Mouse (Mus musculus) lung, adult 2 months (tissue): Measurements from ENCODE around the gene Samd4. TPM values are rescaled to one million over a fixed set of nuclear protein-coding genes. Genes with fewer than 3 reads are reported as not detected.

Experiments
- DNase-seq: peaks from one replicate; pipeline ENCODE4 v3.0.0; 2022
- H3K4me1 ChIP-seq: fragments of 200-500 bp; 2 replicates; pipeline ENCODE4 v1.6.1; 2011; ENCODE audit warnings: low read length; ENCODE audit not compliant: control insufficient read depth, insufficient read depth
- H3K4me3 ChIP-seq: fragments of 200-500 bp; replicated peaks from 2 replicates; pipeline ENCODE3; 2011; ENCODE audit warnings: low read depth, mild to moderate bottlenecking, control low read depth, low read length; ENCODE audit errors: extremely low read depth
- CTCF ChIP-seq: fragments of 200-500 bp; IDR thresholded peaks from 2 replicates; pipeline ENCODE4 v1.5.1; 2011; ENCODE audit warnings: mild to moderate bottlenecking, low read length, control low read depth; ENCODE audit not compliant: insufficient read depth
- POLR2A ChIP-seq: fragments of 200-500 bp; IDR thresholded peaks from 2 replicates; pipeline ENCODE4 v1.6.1; 2011; ENCODE audit warnings: low read depth, mild to moderate bottlenecking, control low read depth, low read length, borderline replicate concordance; ENCODE audit errors: extremely low read depth
- WGBS: fragments of 180-500 bp; shearing (Covaris S2); methylation state at CpG from one replicate; pipeline ENCODE4 v1.1.7; 2018; 5-methylcytosine and 5-hydroxymethylcytosine counted together
- polyA plus RNA-seq: library from polyadenylated mRNA; depleted of rRNA; stranded (reverse); fragments of >200 nt; gene quantifications from 2 replicates; pipeline ENCODE4 v1.2.3, GENCODE M21; 2012

The Samd4 gene
- polyA plus RNA-seq, 1 experiment = 28.4 TPM

- Histone ChIP-seq H3K4me1 (no peaks in the 10 kb centered on the region), H3K4me3 (no peak overlapping the region)
- TF ChIP-seq POLR2A (no peak), CTCF (no peak)
- WGBS = 89% methylated on average over 7 of the region's 7 CpGs
- no peak for DNase-seq
Observed at GRCm38 (mm10) chr14:47079911-47080310, 197.3 kb downstream of the Samd4 start.

DNA sequence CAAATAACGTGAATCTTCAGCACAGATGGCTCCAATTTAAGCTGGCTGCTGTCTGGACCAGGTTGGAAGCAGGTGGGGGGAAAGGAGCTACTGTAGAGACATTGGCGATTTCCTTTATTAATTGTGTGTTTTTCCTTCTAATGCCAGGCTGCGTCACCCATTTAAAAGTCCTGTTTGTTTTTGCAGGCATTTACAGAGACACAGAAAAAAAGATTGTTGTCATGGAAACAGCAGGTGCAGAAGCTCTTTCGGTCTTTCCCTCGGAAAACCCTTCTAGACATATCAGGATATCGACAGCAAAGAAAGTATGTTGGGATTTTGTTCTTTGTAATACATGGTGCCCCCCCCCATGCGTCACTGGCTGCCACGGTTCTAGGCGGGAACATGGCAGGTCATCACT, 200.7 kb downstream of the Samd4 start:
- TF ChIP-seq CTCF (no peak), POLR2A (no peak)
- 0 out of 2 replicates have a peak, but pooled peaks cover 3% of the 10 kb centered on the region for H3K4me1 ChIP-seq
- 82% methylated on average over 9 of the region's 9 CpGs for WGBS

GRCm38 (mm10) chr14:47083838-47084237, 201.2 kb downstream of the Samd4 start:
- no peak overlapping the region for H3K4me3 ChIP-seq
- 72% methylated on average over 6 of the region's 6 CpGs for WGBS
- no peak for DNase-seq

More for the DNA sequence above, 200.7 kb downstream of the Samd4 start:
- DNase-seq = no peak
- no peak overlapping the region for H3K4me3 ChIP-seq

GRCm38 (mm10) chr14:47084686-47085085, 202.0 kb downstream of the Samd4 start:
- 91% methylated on average over 2 of the region's 2 CpGs for WGBS
- Histone ChIP-seq H3K4me1 (0 out of 2 replicates have a peak, but pooled peaks cover 3% of the 10 kb centered on the region), H3K4me3 (no peak overlapping the region)
- TF ChIP-seq CTCF = no peak
- no peak for DNase-seq

More at GRCm38 (mm10) chr14:47083838-47084237, 201.2 kb downstream of the Samd4 start:
- TF ChIP-seq CTCF = no peak
- no peak for TF ChIP-seq POLR2A
- 0 out of 2 replicates have a peak, but pooled peaks cover 3% of the 10 kb centered on the region for H3K4me1 ChIP-seq

- H3K4me1 ChIP-seq = 0 out of 2 replicates have a peak, but pooled peaks cover 3% of the 10 kb centered on the region
- DNase-seq = no peak
- no peak overlapping the region for H3K4me3 ChIP-seq
- no peak for TF ChIP-seq CTCF
- no peak for TF ChIP-seq POLR2A
- 53% methylated on average over 3 of the region's 3 CpGs for WGBS
Observed at GRCm38 (mm10) chr14:47086123-47086522, 203.5 kb downstream of the Samd4 start.

- 4% methylated on average over 16 of the region's 16 CpGs for WGBS
- no peak overlapping the region for H3K4me3 ChIP-seq
- DNase-seq = peak; percentile 60
- 0 out of 2 replicates have a peak, but pooled peaks cover 3% of the 10 kb centered on the region for H3K4me1 ChIP-seq
- TF ChIP-seq CTCF = peak; percentile 83
- no peak for TF ChIP-seq POLR2A
Observed at GRCm38 (mm10) chr14:47086743-47087142, 204.1 kb downstream of the Samd4 start.

DNA sequence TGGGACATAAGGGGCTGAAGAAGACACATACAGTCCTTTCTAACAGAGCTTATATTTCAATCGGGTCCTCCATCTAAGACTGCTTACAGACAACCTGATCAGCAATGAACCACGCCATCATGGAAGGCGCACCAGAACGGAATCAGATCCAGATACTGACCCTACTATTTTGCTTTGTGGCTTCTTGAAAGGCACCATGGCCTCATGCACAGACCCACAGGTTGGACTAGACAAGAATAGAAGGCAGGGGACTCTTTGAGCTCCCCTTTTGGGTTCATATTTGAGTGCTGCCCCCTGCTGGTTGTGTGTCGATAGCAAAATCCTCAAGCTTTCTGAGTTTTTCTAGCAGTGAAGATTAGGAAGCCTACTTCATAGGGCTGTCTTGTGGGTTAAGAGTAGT, 204.5 kb downstream of the Samd4 start:
- DNase-seq = peak; percentile 77
- Histone ChIP-seq H3K4me3 (no peak overlapping the region), H3K4me1 (0 out of 2 replicates have a peak, but pooled peaks cover 3% of the 10 kb centered on the region)
- no peak for TF ChIP-seq POLR2A
- TF ChIP-seq CTCF = peak; percentile 13; the same call in 1 of the 2 replicates
- WGBS = 26% methylated on average over 5 of the region's 5 CpGs

DNA sequence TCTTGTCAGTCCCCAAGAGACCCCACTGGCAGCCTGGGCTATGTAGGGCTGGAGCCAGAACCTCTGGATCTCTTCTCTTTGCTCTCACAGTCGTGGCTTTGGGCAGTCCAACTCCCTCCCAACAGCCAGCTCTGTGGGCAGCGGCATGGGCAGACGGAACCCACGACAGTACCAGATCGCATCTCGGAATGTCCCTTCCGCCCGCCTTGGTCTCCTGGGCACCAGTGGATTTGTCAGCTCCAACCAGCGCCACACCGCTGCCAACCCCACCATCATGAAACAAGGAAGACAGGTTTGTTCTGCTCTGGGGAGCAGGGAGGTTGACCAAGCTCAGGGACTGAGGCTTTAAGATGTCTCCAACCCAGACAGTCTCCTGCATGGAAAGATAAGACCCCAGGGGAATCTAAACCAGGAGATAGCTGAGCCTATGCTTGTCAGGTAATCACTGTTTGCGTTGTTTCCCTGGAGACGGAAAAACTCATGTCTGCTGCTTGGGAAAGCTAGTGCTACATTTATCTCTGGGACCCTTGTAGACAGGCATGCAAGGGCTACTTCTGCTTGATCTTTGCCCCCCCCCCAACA, 205.1 kb downstream of the Samd4 start:
- Histone ChIP-seq H3K4me3 (no peak overlapping the region), H3K4me1 (0 out of 2 replicates have a peak, but pooled peaks cover 3% of the 10 kb centered on the region)
- no peak for DNase-seq
- 84% methylated on average over 12 of the region's 12 CpGs for WGBS
- TF ChIP-seq CTCF (no peak), POLR2A (no peak)

DNA sequence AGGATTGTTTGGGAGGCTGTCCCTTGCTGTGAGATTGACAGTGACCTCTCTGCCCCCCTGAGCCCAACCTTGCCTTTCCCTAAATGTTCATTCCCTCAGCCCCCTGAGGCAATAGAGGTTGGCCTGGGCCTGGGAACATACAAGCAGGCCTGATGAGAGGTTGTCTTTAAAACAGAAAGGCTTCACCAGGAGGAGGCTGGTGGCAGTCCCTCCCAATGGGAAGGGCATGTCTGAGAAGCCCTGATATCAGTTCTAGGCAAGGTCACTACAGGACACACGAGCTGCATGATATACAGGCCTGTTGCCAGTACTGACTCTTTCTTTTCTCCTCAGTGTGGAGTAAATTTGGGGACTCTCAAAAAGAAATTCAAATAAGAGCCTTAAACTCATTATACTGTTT, 205.7 kb downstream of the Samd4 start:
- 0 out of 2 replicates have a peak, but pooled peaks cover 3% of the 10 kb centered on the region for H3K4me1 ChIP-seq
- no peak overlapping the region for H3K4me3 ChIP-seq
- 75% methylated on average over 1 of the region's 1 CpGs for WGBS
- no peak for DNase-seq
- TF ChIP-seq CTCF = no peak
- TF ChIP-seq POLR2A = no peak

DNA sequence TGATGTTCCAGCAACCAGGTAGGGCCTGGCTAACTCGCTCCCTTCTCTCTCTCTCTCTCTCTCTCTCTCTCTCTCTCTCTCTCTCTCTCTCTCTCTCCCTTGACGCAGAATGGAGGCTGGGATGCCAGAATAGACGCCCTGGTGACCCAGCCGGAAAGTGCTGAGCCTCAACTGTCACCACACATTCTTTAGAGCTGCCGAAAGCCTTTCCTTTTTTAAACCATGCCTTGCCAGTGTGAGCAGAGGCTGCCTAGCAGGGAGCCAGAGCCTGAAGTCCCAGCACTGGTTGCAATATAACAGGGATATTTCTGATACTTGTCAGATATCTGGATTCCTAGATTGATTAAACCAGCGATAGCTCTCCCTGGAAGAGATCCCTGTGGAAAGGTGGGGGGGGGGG, 206.5 kb downstream of the Samd4 start:
- Histone ChIP-seq H3K4me1 (0 out of 2 replicates have a peak, but pooled peaks cover 3% of the 10 kb centered on the region), H3K4me3 (no peak overlapping the region)
- 80% methylated on average over 6 of the region's 6 CpGs for WGBS
- no peak for DNase-seq
- TF ChIP-seq CTCF = no peak
- no peak for TF ChIP-seq POLR2A
